Mouse (Mus musculus): ENCODE measurements around the gene Ssh1.

Ssh1 gene

GRCm38 (mm10) chr5:113890874-113891273 is 102.8 kb downstream of the Ssh1 start:
- DNase-seq (ENCODE audit: low spot score in 2 of 2): no peak

GRCm38 (mm10) chr5:113889912-113890311 is 103.8 kb downstream of the Ssh1 start:
- no peak for DNase-seq (ENCODE audit: low spot score in 2 of 2)

GRCm38 (mm10) chr5:113889181-113889906 is 104.3 kb downstream of the Ssh1 start:
- DNase-seq (ENCODE audit: low spot score in 2 of 2): no peak

- no peak for DNase-seq (ENCODE audit: low spot score in 2 of 2)
Measured at GRCm38 (mm10) chr5:113888186-113888795, 105.4 kb downstream of the Ssh1 start.

GRCm38 (mm10) chr5:113887132-113887531 is 106.6 kb downstream of the Ssh1 start:
- DNase-seq (ENCODE audit: low spot score in 2 of 2): no peak

All from natural killer cell, adult 2 months (primary cell).